Mouse (Mus musculus): Measurements from ENCODE around the gene Gm4846. TPM values are rescaled to one million over a fixed set of nuclear protein-coding genes. Genes with fewer than 3 reads are reported as not detected.
"Not testable (repeated sequence)": the region's sequence is repeated elsewhere in the genome, so short reads cannot be mapped to it uniquely, and the experiment has no call there.

Gene Gm4846
- polyA plus RNA-seq (2012; rRNA removed) = not detected in 2 replicates

DNA sequence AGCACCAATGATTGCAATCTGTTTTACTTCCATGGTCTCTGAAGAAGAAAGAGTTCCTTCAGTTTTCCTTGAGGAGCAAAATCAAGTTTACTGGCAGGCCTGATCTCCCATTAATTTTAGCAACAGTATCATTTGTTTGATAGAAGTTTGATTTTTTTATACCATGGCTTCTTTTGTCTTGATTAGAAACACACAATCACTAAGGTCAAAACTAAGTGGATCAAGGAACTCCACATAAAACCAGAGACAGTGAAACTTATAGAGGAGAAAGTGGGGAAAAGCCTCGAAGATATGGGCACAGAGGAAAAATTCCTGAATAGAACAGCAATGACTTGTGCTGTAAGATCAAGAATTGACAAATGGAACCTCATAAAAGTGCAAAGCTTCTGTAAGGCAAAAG lies at the start of gene Gm4846:
Gm4846 (minus strand) TSS at position 101 of the 400 bp plus-strand sequence.
- H3K36me3 ChIP-seq (ENCODE audit: control insufficient read depth, insufficient read depth, low read length); H3K27ac ChIP-seq (ENCODE audit: insufficient read depth, low read length); DNase-seq (ENCODE audit: low read depth in 1 of 2, low spot score in 2 of 2); H3K27me3 ChIP-seq (ENCODE audit: control insufficient read depth, insufficient read depth, low read length); H3K4me3 ChIP-seq (ENCODE audit: extremely low read depth, insufficient read depth, insufficient read length); H3K4me1 ChIP-seq (ENCODE audit: control insufficient read depth, insufficient read depth, insufficient read length): not testable (repeated sequence)
- 63% methylated on average over 1 of the region's 1 CpGs for WGBS

DNA sequence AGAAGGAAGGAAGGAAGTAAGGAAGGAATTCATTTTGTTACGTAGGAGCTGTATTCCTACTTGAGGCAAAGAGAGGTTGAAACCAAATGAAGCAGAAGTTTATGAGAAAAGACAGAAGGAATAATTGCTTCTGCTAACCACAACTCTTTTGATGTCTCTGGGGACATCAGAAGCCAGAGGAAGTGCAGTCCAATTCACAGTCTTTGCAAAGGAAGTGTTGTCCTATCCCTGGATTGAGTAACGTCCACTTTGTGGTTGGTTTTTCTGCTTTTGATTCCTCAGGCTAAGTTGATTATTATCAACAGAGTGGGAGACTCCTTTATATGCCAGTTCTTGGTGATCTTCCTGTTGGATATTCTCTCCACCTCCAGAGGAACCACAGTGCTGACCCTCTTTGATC lies 34.1 kb upstream of the Gm4846 start:
- not testable (repeated sequence) for H3K4me1 ChIP-seq (ENCODE audit: control insufficient read depth, insufficient read depth, insufficient read length); H3K36me3 ChIP-seq (ENCODE audit: control insufficient read depth, insufficient read depth, low read length); DNase-seq (ENCODE audit: low read depth in 1 of 2, low spot score in 2 of 2); H3K27ac ChIP-seq (ENCODE audit: insufficient read depth, low read length); H3K4me3 ChIP-seq (ENCODE audit: extremely low read depth, insufficient read depth, insufficient read length); H3K27me3 ChIP-seq (ENCODE audit: control insufficient read depth, insufficient read depth, low read length)
- WGBS = 24% methylated on average over 2 of the region's 2 CpGs

DNA sequence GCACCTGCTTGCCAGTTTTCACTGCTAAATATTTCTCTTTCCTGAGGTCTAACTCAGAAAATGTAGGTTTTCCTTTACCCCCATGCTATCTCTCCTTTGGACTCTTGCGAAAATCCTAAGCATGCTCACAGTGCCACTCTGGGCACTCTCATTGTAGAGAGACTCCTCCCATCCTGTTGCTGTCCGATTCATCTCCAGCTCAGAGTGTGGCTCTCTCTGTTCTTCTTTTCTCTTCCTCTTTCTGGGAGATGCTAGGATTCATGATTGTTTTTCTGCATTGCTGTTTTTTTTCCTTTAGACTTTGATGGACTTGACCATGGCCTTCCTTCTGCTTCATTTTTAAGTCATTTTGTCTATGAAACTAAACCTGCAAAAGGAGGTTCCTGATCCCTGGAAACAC lies 27.3 kb upstream of the Gm4846 start:
- DNase-seq (ENCODE audit: low read depth in 1 of 2, low spot score in 2 of 2); H3K27me3 ChIP-seq (ENCODE audit: control insufficient read depth, insufficient read depth, low read length); H3K4me1 ChIP-seq (ENCODE audit: control insufficient read depth, insufficient read depth, insufficient read length); H3K4me3 ChIP-seq (ENCODE audit: extremely low read depth, insufficient read depth, insufficient read length); H3K36me3 ChIP-seq (ENCODE audit: control insufficient read depth, insufficient read depth, low read length); H3K27ac ChIP-seq (ENCODE audit: insufficient read depth, low read length): not testable (repeated sequence)
- 60% methylated on average over 2 of the region's 2 CpGs for WGBS

GRCm38 (mm10) chr1:166519626-166520025 lies 22.2 kb upstream of the Gm4846 start:
- DNase-seq (ENCODE audit: low read depth in 1 of 2, low spot score in 2 of 2); H3K27me3 ChIP-seq (ENCODE audit: control insufficient read depth, insufficient read depth, low read length); H3K36me3 ChIP-seq (ENCODE audit: control insufficient read depth, insufficient read depth, low read length); H3K27ac ChIP-seq (ENCODE audit: insufficient read depth, low read length); H3K4me1 ChIP-seq (ENCODE audit: control insufficient read depth, insufficient read depth, insufficient read length); H3K4me3 ChIP-seq (ENCODE audit: extremely low read depth, insufficient read depth, insufficient read length): not testable (repeated sequence)
- 95% methylated on average over 6 of the region's 6 CpGs for whole genome bisulfite sequencing

DNA sequence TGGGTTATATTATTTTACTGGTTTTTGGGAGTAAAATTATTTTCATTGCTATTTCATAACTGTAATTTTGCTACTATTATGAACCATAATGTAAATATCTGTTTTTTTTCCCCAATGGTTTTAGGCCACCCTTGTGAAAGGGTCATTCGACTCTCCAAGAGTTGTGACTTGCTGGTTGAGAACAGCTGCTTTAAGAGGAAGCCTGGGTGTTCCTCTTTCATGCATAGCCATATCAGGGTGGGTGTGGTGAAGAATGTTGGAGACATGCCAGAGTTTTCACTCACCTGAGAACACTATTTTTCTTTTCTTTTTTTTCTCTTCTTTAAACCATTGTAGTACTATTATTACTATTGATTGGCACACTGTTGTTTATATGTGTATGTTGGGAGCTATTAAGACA lies 19.2 kb upstream of the Gm4846 start:
- DNase-seq (ENCODE audit: low read depth in 1 of 2, low spot score in 2 of 2) = no peak
- Histone ChIP-seq H3K27me3 (ENCODE audit: control insufficient read depth, insufficient read depth, low read length) (no peaks in the 10 kb centered on the region), H3K36me3 (ENCODE audit: control insufficient read depth, insufficient read depth, low read length) (no peaks in the 10 kb centered on the region), H3K4me1 (ENCODE audit: control insufficient read depth, insufficient read depth, insufficient read length) (no peaks in the 10 kb centered on the region), H3K27ac (ENCODE audit: insufficient read depth, low read length) (no peak overlapping the region), H3K4me3 (ENCODE audit: extremely low read depth, insufficient read depth, insufficient read length) (no peak overlapping the region)
- 33% methylated on average over 1 of the region's 1 CpGs for WGBS
- TF ChIP-seq CTCF (IDR thresholded peaks at IDR 0.05; ENCODE audit: extremely low read depth, insufficient read depth, insufficient read length, insufficient replicate concordance) (no peak), POLR2A (IDR thresholded peaks at IDR 0.05; ENCODE audit: low read depth, low read length) (no peak)

GRCm38 (mm10) chr1:166504206-166504605 lies 6.8 kb upstream of the Gm4846 start:
- DNase-seq (ENCODE audit: low read depth in 1 of 2, low spot score in 2 of 2) = not testable (repeated sequence)
- WGBS = 90% methylated on average over 2 of the region's 2 CpGs

GRCm38 (mm10) chr1:166479503-166479902 lies 17.9 kb downstream of the Gm4846 start:
- no peak for TF ChIP-seq POLR2A (IDR thresholded peaks at IDR 0.05; ENCODE audit: low read depth, low read length)
- TF ChIP-seq CTCF (IDR thresholded peaks at IDR 0.05; ENCODE audit: extremely low read depth, insufficient read depth, insufficient read length, insufficient replicate concordance) = no peak
- Histone ChIP-seq H3K27me3 (ENCODE audit: control insufficient read depth, insufficient read depth, low read length) (no peaks in the 10 kb centered on the region), H3K27ac (ENCODE audit: insufficient read depth, low read length) (no peak overlapping the region), H3K4me3 (ENCODE audit: extremely low read depth, insufficient read depth, insufficient read length) (no peak overlapping the region), H3K36me3 (ENCODE audit: control insufficient read depth, insufficient read depth, low read length) (no peaks in the 10 kb centered on the region), H3K4me1 (ENCODE audit: control insufficient read depth, insufficient read depth, insufficient read length) (no peaks in the 10 kb centered on the region)
- DNase-seq (ENCODE audit: low read depth in 1 of 2, low spot score in 2 of 2) = no peak
- WGBS = 58% methylated on average over 2 of the region's 2 CpGs

More at GRCm38 (mm10) chr1:166504206-166504605, 6.8 kb upstream of the Gm4846 start:
- not testable (repeated sequence) for H3K27ac ChIP-seq (ENCODE audit: insufficient read depth, low read length); H3K27me3 ChIP-seq (ENCODE audit: control insufficient read depth, insufficient read depth, low read length); H3K4me3 ChIP-seq (ENCODE audit: extremely low read depth, insufficient read depth, insufficient read length); H3K4me1 ChIP-seq (ENCODE audit: control insufficient read depth, insufficient read depth, insufficient read length); H3K36me3 ChIP-seq (ENCODE audit: control insufficient read depth, insufficient read depth, low read length)

DNA sequence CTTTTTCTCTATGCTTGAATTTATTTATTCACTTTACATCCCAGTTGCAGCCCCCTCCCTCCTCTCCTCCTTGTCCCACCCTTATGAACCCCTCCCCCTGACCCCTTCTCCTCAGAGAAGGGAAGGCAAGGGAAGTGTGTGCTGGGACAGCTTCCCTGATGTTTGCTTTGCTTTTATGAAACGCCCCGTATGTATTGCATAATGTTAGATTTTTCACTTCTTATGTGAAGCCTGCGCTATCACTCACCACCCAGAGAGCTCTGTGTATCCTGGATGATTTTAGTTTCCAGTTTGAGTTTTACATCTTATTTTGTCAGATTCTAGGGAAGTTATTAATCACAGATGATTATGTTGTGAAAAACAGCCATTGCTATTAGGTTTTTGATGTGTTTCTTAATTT lies 30.2 kb downstream of the Gm4846 start:
- H3K27me3 ChIP-seq (ENCODE audit: control insufficient read depth, insufficient read depth, low read length) = no peaks in the 10 kb centered on the region

More for the DNA sequence above, 30.2 kb downstream of the Gm4846 start:
- DNase-seq (ENCODE audit: low read depth in 1 of 2, low spot score in 2 of 2) = no peak
- H3K4me3 ChIP-seq (ENCODE audit: extremely low read depth, insufficient read depth, insufficient read length) = no peak overlapping the region
- no peaks in the 10 kb centered on the region for H3K36me3 ChIP-seq (ENCODE audit: control insufficient read depth, insufficient read depth, low read length)
- WGBS = 76% methylated on average over 3 of the region's 3 CpGs
- no peak overlapping the region for H3K27ac ChIP-seq (ENCODE audit: insufficient read depth, low read length)
- TF ChIP-seq POLR2A (IDR thresholded peaks at IDR 0.05; ENCODE audit: low read depth, low read length) = no peak
- no peak for TF ChIP-seq CTCF (IDR thresholded peaks at IDR 0.05; ENCODE audit: extremely low read depth, insufficient read depth, insufficient read length, insufficient replicate concordance)
- no peaks in the 10 kb centered on the region for H3K4me1 ChIP-seq (ENCODE audit: control insufficient read depth, insufficient read depth, insufficient read length)
